Mouse (Mus musculus) G1E (cell line): Measurements from ENCODE around the gene Dnajc19. TPM values are rescaled to one million over a fixed set of nuclear protein-coding genes. Genes with fewer than 3 reads are reported as not detected.
"Not testable (repeated sequence)": the region's sequence is repeated elsewhere in the genome, so short reads cannot be mapped to it uniquely, and the experiment has no call there.

ENCODE experiments used
- ATAC-seq: 2 replicates; pipeline ENCODE4 v1.8.0; 2016; ENCODE audit warnings: mild to moderate bottlenecking; ENCODE audit not compliant: insufficient number of reproducible peaks, poor library complexity, low FRiP score, severe bottlenecking; ENCODE audit errors: extremely low read depth
- DNase-seq: peaks from one replicate; pipeline ENCODE4 v3.0.0; 2012; ENCODE audit warnings: low spot score
- H3K27me3 ChIP-seq: 2 replicates; pipeline ENCODE4 v1.6.1; 2012; ENCODE audit warnings: mild to moderate bottlenecking, low read length, inconsistent platforms; ENCODE audit not compliant: insufficient read depth
- H3K36me3 ChIP-seq: replicated peaks from 2 replicates; pipeline ENCODE3; 2012; ENCODE audit warnings: mild to moderate bottlenecking, inconsistent platforms
- H3K4me1 ChIP-seq: 2 replicates; pipeline ENCODE4 v1.6.1; 2012; ENCODE audit warnings: low read depth, low read length, inconsistent platforms, mixed read lengths; ENCODE audit not compliant: insufficient read depth
- H3K4me3 ChIP-seq: 2 replicates; pipeline ENCODE4 v1.5.1; 2012; ENCODE audit warnings: low read depth, mild to moderate bottlenecking, inconsistent platforms, low read length, moderate library complexity, mixed read lengths
- H3K9me3 ChIP-seq: replicated peaks from 2 replicates; pipeline ENCODE4 v1.6.1; 2012; ENCODE audit warnings: inconsistent platforms
- CTCF ChIP-seq: IDR thresholded peaks from 2 replicates; pipeline ENCODE4 v1.5.1; 2012; ENCODE audit warnings: low read depth, low read length, inconsistent platforms, mixed read lengths
- GATA1 ChIP-seq: IDR thresholded peaks from 2 replicates; pipeline ENCODE4 v1.6.1; 2012; ENCODE audit warnings: borderline replicate concordance, low read length, inconsistent platforms, mixed read lengths
- GATA2 ChIP-seq: IDR thresholded peaks from 2 replicates; pipeline ENCODE4 v1.6.1; 2012; ENCODE audit warnings: low read depth, low read length, inconsistent platforms, borderline replicate concordance
- POLR2AphosphoS5 ChIP-seq: IDR thresholded peaks from 2 replicates; pipeline ENCODE4 v1.6.1; 2012; ENCODE audit warnings: low read depth, low read length, inconsistent platforms; ENCODE audit not compliant: insufficient replicate concordance
- TAL1 ChIP-seq: conservative IDR thresholded peaks from 2 replicates; pipeline ENCODE4 v1.6.1; 2012; ENCODE audit warnings: low read depth, low read length, inconsistent platforms, mixed read lengths
- polyA plus RNA-seq: library from polyadenylated mRNA; stranded (reverse); fragments of >175 nt; gene quantifications from 2 replicates; pipeline ENCODE4 v1.2.3, GENCODE M21; 2012
- total RNA-seq, 2 experiments: library from RNA; stranded (forward) in 1 of 2; stranded (reverse) in 1 of 2; fragments of 200-1000 nt in 1 of 2; fragments of >200 nt in 1 of 2; fragmentation: Nextera tagmentation in 1 of 2; gene quantifications; 2 replicates each; pipeline ENCODE4 v1.2.3; 2014 to 2017

Gene Dnajc19
- total and polyA plus RNA-seq, 3 experiments: 52.6 to 206 (median 142) TPM

DNA sequence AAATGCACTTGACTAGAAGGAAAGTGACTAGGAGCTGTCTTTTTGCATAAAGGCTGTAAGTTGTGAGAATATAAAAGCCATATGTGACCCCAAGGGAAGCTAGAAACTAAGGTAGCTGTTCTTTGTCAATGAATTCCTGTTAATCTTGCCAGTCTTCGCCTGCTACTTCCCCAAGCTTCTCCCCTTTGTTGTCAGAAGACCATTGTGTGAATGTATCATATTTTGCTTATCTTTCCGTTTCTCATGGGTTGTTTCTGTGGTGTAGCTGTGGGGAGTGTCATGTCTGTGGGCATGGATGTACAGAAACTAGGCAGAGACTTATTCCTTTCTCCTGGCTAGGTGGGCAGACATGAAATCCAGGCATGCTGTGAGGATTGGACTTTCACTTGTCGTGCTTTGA is 808 bp upstream of the Dnajc19 start:
- TF ChIP-seq POLR2AphosphoS5 (no peak), GATA2 (no peak), TAL1 (no peak), CTCF (no peak), GATA1 (no peak)
- Histone ChIP-seq H3K4me1 (peaks cover 62% of the 10 kb centered on the region), H3K36me3 (peaks cover 34% of the 10 kb centered on the region), H3K9me3 (no peaks in the 10 kb centered on the region), H3K4me3 (peak overlapping the region; percentile 77; the same call in 1 of the 2 replicates), H3K27me3 (no peaks in the 10 kb centered on the region)
- no peak for DNase-seq
- ATAC-seq: no peak

DNA sequence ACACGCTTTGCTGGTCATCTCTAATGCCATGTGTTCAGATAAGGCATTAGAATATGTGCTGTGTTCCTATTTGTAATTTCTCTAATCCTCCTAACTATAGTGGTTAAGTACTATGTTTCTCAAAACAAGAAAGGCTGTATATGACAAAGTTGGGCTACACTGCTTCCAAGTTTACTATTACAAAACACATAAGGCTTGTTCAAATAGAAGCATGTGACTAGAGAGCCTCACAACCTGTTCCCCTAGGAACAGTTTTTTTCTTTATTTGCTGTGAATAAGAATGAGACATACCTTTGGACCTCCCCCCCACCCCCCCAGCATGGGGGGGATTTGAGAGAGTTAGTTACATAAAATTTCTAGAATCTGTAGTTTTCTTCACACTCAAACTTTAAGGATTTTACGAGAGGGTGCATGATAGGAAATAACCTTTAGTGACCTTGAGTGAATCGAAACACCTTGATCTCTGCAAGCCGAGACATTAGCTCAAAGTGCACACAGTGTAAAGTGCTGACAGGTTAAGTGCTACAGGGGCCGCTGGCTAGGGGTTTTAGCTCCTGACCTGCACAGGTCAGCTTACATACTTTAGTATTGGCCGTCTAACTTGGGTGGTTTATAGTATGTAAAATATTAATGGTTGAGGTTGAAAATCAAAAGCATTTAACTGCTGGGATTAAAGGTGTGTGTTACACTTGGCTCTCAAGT is 4.9 kb downstream of the Dnajc19 start:
- H3K27me3 ChIP-seq: no peaks in the 10 kb centered on the region
- no peaks in the 10 kb centered on the region for H3K9me3 ChIP-seq
- TF ChIP-seq POLR2AphosphoS5: no peak
- no peak for TF ChIP-seq GATA1
- TF ChIP-seq CTCF: no peak
- H3K4me1 ChIP-seq: peaks cover 23% of the 10 kb centered on the region
- DNase-seq (no peak), ATAC-seq (no peak)
- H3K4me3 ChIP-seq: no peak overlapping the region
- H3K36me3 ChIP-seq: peaks cover 84% of the 10 kb centered on the region

DNA sequence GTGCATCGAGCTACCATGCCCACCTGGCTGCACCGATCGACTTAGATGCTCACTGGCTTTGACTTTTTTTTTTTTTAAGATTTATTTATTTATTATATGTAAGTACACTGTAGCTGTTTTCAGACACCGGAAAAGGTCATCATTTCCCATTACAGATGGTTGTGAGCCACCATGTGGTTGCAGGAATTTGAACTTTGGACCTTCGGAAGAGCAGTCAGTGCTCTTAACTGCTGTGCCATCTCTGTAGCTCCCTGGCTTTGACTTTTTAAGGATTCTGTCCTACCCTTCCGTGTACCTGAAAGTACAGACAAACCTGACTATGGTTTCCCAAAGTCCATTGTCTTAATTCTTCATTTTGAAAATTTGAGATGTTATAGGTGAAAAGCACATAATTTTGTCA is 8.4 kb downstream of the Dnajc19 start:
- ATAC-seq (no peak), DNase-seq (no peak)
- Histone ChIP-seq H3K4me3 (no peak overlapping the region), H3K4me1 (peaks cover 2% of the 10 kb centered on the region; the same call in 1 of the 2 replicates), H3K9me3 (no peaks in the 10 kb centered on the region), H3K36me3 (peaks cover 72% of the 10 kb centered on the region), H3K27me3 (no peaks in the 10 kb centered on the region)
- TF ChIP-seq GATA1 (no peak), CTCF (no peak), TAL1 (no peak), POLR2AphosphoS5 (no peak), GATA2 (no peak)

DNA sequence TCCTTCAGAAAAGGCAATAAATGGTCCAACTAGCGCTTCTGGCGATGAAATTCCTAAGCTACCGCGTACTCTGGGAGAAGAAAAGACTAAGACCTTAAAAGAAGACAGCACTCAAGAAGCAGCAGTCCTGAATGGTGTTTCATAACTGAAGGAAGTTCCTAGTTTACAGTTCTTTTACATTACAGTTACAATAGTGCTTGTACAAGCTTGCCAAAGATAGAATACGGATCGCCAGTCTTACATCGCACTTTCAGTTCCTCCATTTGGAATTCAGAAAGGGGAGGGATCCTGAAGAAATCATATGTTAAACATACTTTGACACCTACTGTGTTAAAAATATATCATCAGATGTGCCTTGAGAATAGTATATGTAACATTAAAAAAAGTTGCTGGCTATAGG is 12.2 kb downstream of the Dnajc19 start:
- DNase-seq, H3K9me3 ChIP-seq, H3K4me1 ChIP-seq, ATAC-seq, H3K4me3 ChIP-seq, H3K27me3 ChIP-seq: not testable (repeated sequence)
- peaks cover 65% of the 10 kb centered on the region for H3K36me3 ChIP-seq

DNA sequence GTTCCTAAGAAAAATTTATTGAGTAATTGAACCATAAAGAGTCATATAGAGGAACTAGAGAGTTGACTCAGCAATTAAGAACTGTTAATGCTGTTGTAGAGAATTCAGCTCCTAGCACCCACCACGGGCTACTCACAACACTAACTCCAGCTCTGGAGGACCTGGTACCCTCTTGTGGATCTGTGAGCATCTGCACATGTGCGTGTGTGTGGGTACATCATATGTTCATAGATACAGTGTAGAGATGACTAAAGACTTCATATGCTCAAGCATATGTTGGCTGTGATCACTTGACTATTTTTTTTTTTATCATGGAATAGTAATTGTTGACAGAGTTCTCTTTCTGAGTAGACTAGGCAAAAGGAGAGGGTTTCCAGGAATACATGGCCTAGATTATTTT is 18.8 kb downstream of the Dnajc19 start:
- H3K9me3 ChIP-seq: no peaks in the 10 kb centered on the region
- H3K36me3 ChIP-seq: peaks cover 73% of the 10 kb centered on the region
- ATAC-seq: no peak; the same call in 1 of the 2 replicates
- TF ChIP-seq GATA1: no peak
- TF ChIP-seq POLR2AphosphoS5: no peak
- no peak for TF ChIP-seq GATA2
- no peak for TF ChIP-seq TAL1
- no peak for TF ChIP-seq CTCF
- no peak overlapping the region for H3K4me3 ChIP-seq
- H3K4me1 ChIP-seq: peaks cover 5% of the 10 kb centered on the region; the same call in 1 of the 2 replicates
- no peaks in the 10 kb centered on the region for H3K27me3 ChIP-seq
- DNase-seq: no peak

DNA sequence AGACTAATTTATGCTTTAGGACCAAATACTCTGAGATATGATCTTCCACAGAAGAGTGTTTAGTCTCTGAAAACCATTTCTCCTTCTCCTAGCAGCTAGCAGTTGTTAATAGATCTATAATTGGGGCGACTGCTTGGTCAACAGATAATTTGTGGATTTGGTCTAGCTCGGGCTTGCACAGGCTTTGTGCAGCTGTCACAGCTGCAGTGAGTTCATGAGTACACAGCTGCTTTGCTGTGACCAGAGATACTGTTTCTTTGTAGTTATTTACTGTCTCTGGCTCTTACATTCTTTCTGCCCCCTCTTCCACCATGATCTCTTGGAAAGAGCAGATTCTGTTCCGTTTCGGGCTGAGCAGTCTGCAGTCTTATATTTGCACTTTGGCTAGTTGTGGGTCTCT is 39.1 kb downstream of the Dnajc19 start:
- ATAC-seq (no peak), DNase-seq (no peak)
- no peak overlapping the region for H3K4me3 ChIP-seq
- H3K36me3 ChIP-seq: peaks cover 69% of the 10 kb centered on the region
- TF ChIP-seq TAL1: no peak
- H3K4me1 ChIP-seq: peaks cover 27% of the 10 kb centered on the region; the same call in 1 of the 2 replicates
- H3K27me3 ChIP-seq: no peaks in the 10 kb centered on the region
- no peaks in the 10 kb centered on the region for H3K9me3 ChIP-seq

DNA sequence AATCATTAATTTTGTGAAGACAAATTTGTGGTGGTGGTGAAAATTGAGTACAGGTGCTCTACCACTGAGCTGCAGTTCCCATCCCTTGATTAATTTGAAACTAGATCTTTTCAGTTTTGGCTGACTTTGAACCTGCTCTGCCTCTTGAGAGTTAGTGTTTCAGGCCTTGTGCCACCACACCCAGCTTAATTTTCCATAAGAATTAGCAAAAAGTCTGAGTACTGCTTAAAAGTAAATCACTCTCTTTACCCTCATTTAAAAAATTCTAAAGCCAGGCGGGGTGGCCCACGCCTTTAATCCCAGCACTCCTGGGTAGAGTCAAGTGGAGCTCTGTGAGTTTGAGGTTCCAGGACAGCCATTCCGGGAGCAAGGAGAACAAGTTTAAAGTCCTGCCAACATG is 45.4 kb downstream of the Dnajc19 start:
- ATAC-seq (no peak), DNase-seq (no peak)
- TF ChIP-seq CTCF (no peak), GATA2 (no peak), POLR2AphosphoS5 (no peak), TAL1 (no peak), GATA1 (no peak)
- Histone ChIP-seq H3K4me1 (peaks cover 64% of the 10 kb centered on the region), H3K27me3 (no peaks in the 10 kb centered on the region), H3K9me3 (no peaks in the 10 kb centered on the region), H3K36me3 (peaks cover 23% of the 10 kb centered on the region), H3K4me3 (no peak overlapping the region)
